Mouse (Mus musculus) thymus, postnatal 14 days (tissue): ENCODE results near the gene Ccnl1.

Experiments used
- DNase-seq: peaks from one replicate; pipeline ENCODE4 v3.0.0; 2021

Ccnl1 gene

GRCm38 (mm10) chr3:65958840-65959185, 764 bp upstream of the Ccnl1 start:
- DNase-seq: no peak

GRCm38 (mm10) chr3:65957271-65958101, 563 bp downstream of the Ccnl1 start:
- DNase-seq: peak; percentile 84

GRCm38 (mm10) chr3:65954499-65955391, 3.3 kb downstream of the Ccnl1 start:
- DNase-seq: no peak

GRCm38 (mm10) chr3:65950831-65951365, 7.2 kb downstream of the Ccnl1 start:
- DNase-seq: no peak

GRCm38 (mm10) chr3:65950304-65950703, 7.7 kb downstream of the Ccnl1 start:
- DNase-seq: no peak

GRCm38 (mm10) chr3:65945277-65945932, 12.6 kb downstream of the Ccnl1 start:
- DNase-seq: no peak

- no peak for DNase-seq
Observed at GRCm38 (mm10) chr3:65944713-65945112, 13.3 kb downstream of the Ccnl1 start.

- DNase-seq: no peak
Observed at GRCm38 (mm10) chr3:65943453-65943852, 14.6 kb downstream of the Ccnl1 start.

- no peak for DNase-seq
Observed at GRCm38 (mm10) chr3:65941052-65941451, 17.0 kb downstream of the Ccnl1 start.

GRCm38 (mm10) chr3:65938211-65938610, 19.8 kb downstream of the Ccnl1 start:
- no peak for DNase-seq

GRCm38 (mm10) chr3:65936384-65936783, 21.7 kb downstream of the Ccnl1 start:
- DNase-seq: no peak

- DNase-seq: no peak
Observed at GRCm38 (mm10) chr3:65935153-65935552, 22.9 kb downstream of the Ccnl1 start.

- DNase-seq: no peak
Observed at GRCm38 (mm10) chr3:65933726-65934125, 24.3 kb downstream of the Ccnl1 start.

- DNase-seq: no peak
Observed at GRCm38 (mm10) chr3:65931542-65931941, 26.5 kb downstream of the Ccnl1 start.

GRCm38 (mm10) chr3:65930636-65931035, 27.4 kb downstream of the Ccnl1 start:
- DNase-seq: no peak

- DNase-seq: peak; percentile 72
Observed at GRCm38 (mm10) chr3:65929821-65930633, 28.0 kb downstream of the Ccnl1 start.

- peak; percentile 60 for DNase-seq
Observed at GRCm38 (mm10) chr3:65929304-65929783, 28.7 kb downstream of the Ccnl1 start.

GRCm38 (mm10) chr3:65928614-65929272, 29.3 kb downstream of the Ccnl1 start:
- DNase-seq: no peak

GRCm38 (mm10) chr3:65927685-65928084, 30.4 kb downstream of the Ccnl1 start:
- DNase-seq: no peak

- DNase-seq: no peak
Observed at GRCm38 (mm10) chr3:65927101-65927501, 30.9 kb downstream of the Ccnl1 start.

GRCm38 (mm10) chr3:65926426-65926825, 31.6 kb downstream of the Ccnl1 start:
- no peak for DNase-seq
